Mouse (Mus musculus) brain, embryonic 14.5 days (tissue): ENCODE results near the gene Dhx30.

Experiments used
- CTCF ChIP-seq: fragments of 200-500 bp; IDR thresholded peaks from 2 replicates; pipeline ENCODE4 v1.5.1; 2012; ENCODE audit warnings: inconsistent platforms, mild to moderate bottlenecking, moderate library complexity, borderline replicate concordance; ENCODE audit not compliant: insufficient read depth, insufficient read length; ENCODE audit errors: extremely low read depth
- POLR2A ChIP-seq: fragments of 200-500 bp; IDR thresholded peaks from 2 replicates; pipeline ENCODE4 v1.6.1; 2012; ENCODE audit warnings: mild to moderate bottlenecking, inconsistent platforms, borderline replicate concordance; ENCODE audit not compliant: poor library complexity, insufficient read depth, insufficient read length, severe bottlenecking; ENCODE audit errors: extremely low read depth

GRCm38 (mm10) chr9:110142097-110142496 lies 24.5 kb upstream of the Dhx30 start:
- no peak for TF ChIP-seq CTCF
- TF ChIP-seq POLR2A: no peak
